Mouse (Mus musculus) gastrocnemius, postnatal 4 days (tissue): ENCODE results near the gene Olfr1167. TPM values are rescaled to one million over a fixed set of nuclear protein-coding genes. Genes with fewer than 3 reads are reported as not detected.
"Not testable (repeated sequence)": the region's sequence is repeated elsewhere in the genome, so short reads cannot be mapped to it uniquely, and the experiment has no call there.

Experiments used
- DNase-seq, 2 experiments: peaks; one replicate each; pipeline ENCODE4 v3.0.0; 2021 to 2022; ENCODE audit warnings: low spot score in 2 of 2, mixed read lengths in 2 of 2
- long read RNA-seq, 2 experiments: library from polyadenylated mRNA; stranded (forward); transcript quantifications; one replicate each; pipeline ENCODE4 v2.0.0; 2021
- total RNA-seq, 2 experiments: library from RNA; stranded (reverse); gene quantifications; 2 replicates each; pipeline ENCODE4 v1.2.3; 2021

Gene Olfr1167
- total RNA-seq, result not detected
- long read RNA-seq, experiment 1, result 0 reads
- long read RNA-seq, experiment 2, result 0 reads

DNA sequence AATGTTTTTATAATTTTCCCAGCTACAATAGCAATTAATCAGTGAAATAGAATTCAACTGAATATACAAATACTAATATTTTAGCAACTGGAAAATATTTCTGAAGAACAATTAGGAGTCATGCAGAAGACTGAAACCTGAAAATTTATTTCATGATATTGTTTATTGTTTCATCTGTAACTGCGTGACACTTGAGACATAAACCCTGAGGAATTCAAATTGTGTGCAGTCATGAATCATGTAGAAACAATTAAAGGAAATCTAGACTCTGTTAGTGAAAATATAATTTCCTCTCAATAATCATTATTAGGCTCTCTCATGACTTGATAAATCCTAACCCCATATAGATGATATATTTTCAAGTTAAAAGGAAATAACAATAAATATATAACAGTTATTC is at the start of gene Olfr1167:
Olfr1167 (minus strand) TSS at position 101 of the 400 bp plus-strand sequence.
- not testable (repeated sequence) for DNase-seq

DNA sequence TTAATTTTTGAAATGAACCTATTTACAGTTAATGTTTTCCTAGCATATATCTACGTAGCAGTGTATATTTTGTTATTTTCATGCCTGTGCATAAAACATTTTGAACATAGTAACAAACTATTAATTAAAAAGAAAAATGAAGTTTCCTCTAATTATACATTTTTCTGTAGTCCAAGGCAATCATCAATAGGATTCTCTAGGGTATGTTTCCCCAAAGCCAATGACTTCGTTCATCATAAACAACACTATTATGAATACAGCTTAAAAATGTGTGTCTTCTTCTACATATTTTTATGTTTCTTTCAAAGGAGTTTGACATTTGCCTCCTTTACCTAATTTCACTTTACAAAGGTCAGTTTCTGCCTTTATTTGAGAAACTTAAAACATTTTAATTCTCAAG is 26.6 kb upstream of the Olfr1167 start, which contains the start of gene Olfr1168:
Olfr1168 (plus strand) TSS at position 301 of the 400 bp plus-strand sequence.
- no peak for DNase-seq

DNA sequence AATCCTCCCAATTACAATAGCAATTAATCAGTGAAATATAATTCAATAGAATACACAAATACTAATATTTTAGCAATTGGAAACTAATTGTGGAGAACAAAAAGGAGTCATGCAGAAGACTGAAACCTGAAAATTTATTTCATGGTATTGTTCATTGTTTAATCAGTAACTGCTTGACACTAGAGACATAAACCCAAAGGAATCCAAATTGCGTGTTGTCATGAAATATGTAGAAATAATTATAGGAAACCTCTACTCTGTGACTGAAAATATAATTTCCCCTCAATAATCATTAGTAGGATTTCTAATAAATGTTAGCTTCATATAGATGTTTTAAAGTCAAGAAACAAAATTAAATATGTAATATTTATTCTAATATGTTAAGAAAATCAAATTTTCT is 26.8 kb downstream of the Olfr1167 start, which contains the start of gene Olfr1166:
Olfr1166 (minus strand) TSS at position 101 of the 400 bp plus-strand sequence.
- no peak for DNase-seq

Other genes with a start within 250 kb of the Olfr1167 start
- gene Olfr1155, start 210.1 kb downstream of the Olfr1167 start, total RNA-seq, result not detected
- gene Olfr1156, start 202.1 kb downstream of the Olfr1167 start, total RNA-seq, result not detected
- gene Olfr1157, start 186.9 kb downstream of the Olfr1167 start, total RNA-seq, result not detected
- not detected for gene Olfr74, start 180.5 kb downstream of the Olfr1167 start, total RNA-seq
- gene Olfr1158, start 165.1 kb downstream of the Olfr1167 start, total RNA-seq, result not detected
- not detected for gene Olfr1160, start 146.9 kb downstream of the Olfr1167 start, total RNA-seq
- not detected for gene Olfr1161, start 132.4 kb downstream of the Olfr1167 start, total RNA-seq
- gene Olfr73, start 117.5 kb downstream of the Olfr1167 start, total RNA-seq, result not detected
- gene Olfr1162, start 104.1 kb downstream of the Olfr1167 start, total RNA-seq, result not detected
- not detected for gene Olfr1163, start 83.4 kb downstream of the Olfr1167 start, total RNA-seq
- not detected for gene Olfr1164, start 61.2 kb downstream of the Olfr1167 start, total RNA-seq
- gene Olfr1166, start 26.9 kb downstream of the Olfr1167 start, total RNA-seq, result not detected
- not detected for gene Olfr1168, start 26.7 kb upstream of the Olfr1167 start, total RNA-seq
- not detected for gene Olfr1170, start 73.1 kb upstream of the Olfr1167 start, total RNA-seq
- gene Olfr1173, start 124.7 kb upstream of the Olfr1167 start, total RNA-seq, result not detected
- not detected for gene Olfr1174-ps, start 159.9 kb upstream of the Olfr1167 start, total RNA-seq
- not detected for gene Olfr1175-ps, start 172.0 kb upstream of the Olfr1167 start, total RNA-seq
- gene Olfr1176, start 181.5 kb upstream of the Olfr1167 start, total RNA-seq, result not detected
- gene Olfr1177-ps, start 191.3 kb upstream of the Olfr1167 start, total RNA-seq, result not detected
- gene Olfr1178, start 231.9 kb upstream of the Olfr1167 start, total RNA-seq, result not detected